Mouse (Mus musculus) intestine, embryonic 15.5 days (tissue): ENCODE data around the gene Slc35g2. TPM values are rescaled to one million over a fixed set of nuclear protein-coding genes. Genes with fewer than 3 reads are reported as not detected.
A peak's percentile ranks its signal among the peaks of the same experiment; 100 is the strongest.

ENCODE experiments used
- ATAC-seq: fragments of 200-750 bp; cut with Nextera tagmentation; 2 replicates; pipeline ENCODE4 v1.8.0; 2017; ENCODE audit warnings: moderate TSS enrichment, moderate library complexity
- H3K27ac ChIP-seq: fragments of 300-500 bp; sonication (generic); 2 replicates; pipeline ENCODE4 v1.5.1; 2015; ENCODE audit warnings: mild to moderate bottlenecking, inconsistent platforms
- H3K27me3 ChIP-seq: fragments of 300-500 bp; sonication (generic); replicated peaks from 2 replicates; pipeline ENCODE4 v1.6.1; 2015; ENCODE audit warnings: inconsistent platforms
- H3K36me3 ChIP-seq: fragments of 300-500 bp; sonication (generic); 2 replicates; pipeline ENCODE4 v1.6.1; 2015; ENCODE audit warnings: inconsistent platforms
- H3K4me1 ChIP-seq: fragments of 300-500 bp; sonication (generic); replicated peaks from 2 replicates; pipeline ENCODE4 v1.6.1; 2015; ENCODE audit warnings: inconsistent platforms
- H3K4me2 ChIP-seq: fragments of 300-500 bp; sonication (generic); replicated peaks from 2 replicates; pipeline ENCODE4 v1.6.1; 2015; ENCODE audit warnings: mild to moderate bottlenecking, inconsistent platforms
- H3K4me3 ChIP-seq: fragments of 300-500 bp; sonication (generic); replicated peaks from 2 replicates; pipeline ENCODE4 v1.5.1; 2015; ENCODE audit warnings: inconsistent platforms
- H3K9ac ChIP-seq: fragments of 300-500 bp; sonication (generic); 2 replicates; pipeline ENCODE4 v1.6.1; 2015; ENCODE audit warnings: inconsistent platforms
- H3K9me3 ChIP-seq: fragments of 300-500 bp; sonication (generic); 2 replicates; pipeline ENCODE4 v1.6.1; 2016; ENCODE audit warnings: inconsistent platforms
- WGBS: fragments of 180-500 bp; shearing (Covaris S2); methylation state at CpG from one replicate; pipeline ENCODE4 v1.1.7; 2015; 5-methylcytosine and 5-hydroxymethylcytosine counted together
- polyA plus RNA-seq: library from polyadenylated mRNA; unstranded; fragments of >200 nt; fragmentation: Nextera tagmentation; extraction: Ambion mirVana; gene quantifications from 2 replicates; pipeline ENCODE4 v1.2.1, GENCODE M21; 2015

Gene Slc35g2
- polyA plus RNA-seq: 3.8 and 4.8 TPM in 2 replicates

DNA sequence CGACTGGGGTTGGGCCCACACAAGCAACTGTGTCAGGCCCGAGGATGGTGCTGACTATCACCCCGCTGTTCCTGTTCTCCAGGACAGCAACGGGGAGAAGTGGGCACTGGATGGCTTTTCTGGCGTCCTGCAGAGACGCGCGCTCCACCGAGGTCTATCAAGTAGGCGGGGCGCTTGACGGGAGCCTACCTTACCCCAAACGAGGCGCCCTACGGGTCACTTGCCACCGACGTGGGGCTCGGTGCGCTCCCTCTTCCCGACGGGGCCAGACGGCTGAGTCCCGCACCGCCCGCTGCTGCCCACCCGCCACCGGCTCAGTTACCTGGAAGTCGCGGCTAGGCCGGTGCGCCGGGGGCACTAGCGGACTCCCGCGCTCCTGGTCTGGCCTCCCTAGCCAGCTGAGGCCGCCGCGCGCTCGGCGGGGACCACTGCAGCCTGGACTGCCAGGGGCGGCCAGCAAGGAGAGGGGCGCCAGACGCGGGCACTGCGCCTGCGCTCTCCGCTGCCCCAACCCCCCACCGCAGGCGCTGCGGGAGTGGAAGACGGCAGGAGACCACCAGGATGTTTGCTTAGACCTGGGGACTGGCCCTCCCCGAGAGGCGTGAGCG lies at the start of gene Slc35g2:
Gene Slc35g2 (minus strand): TSS at position 465 of the 608 bp plus-strand sequence.
- Histone ChIP-seq H3K9me3 (no peaks in the 10 kb centered on the region), H3K4me1 (peaks cover 4% of the 10 kb centered on the region; the same call in 1 of the 2 replicates), H3K4me3 (peak within 1 kb of the TSS; percentile 75), H3K36me3 (no peaks in the 10 kb centered on the region), H3K4me2 (peak within 1 kb of the TSS; percentile 94), H3K27ac (no peak within 1 kb of the TSS), H3K9ac (peak within 1 kb of the TSS; percentile 56), H3K27me3 (no peaks in the 10 kb centered on the region)
- peak; percentile 89 for ATAC-seq
- WGBS: under 1% methylated on average over 55 of the region's 55 CpGs

GRCm38 (mm10) chr9:100616947-100617346 lies 46.1 kb upstream of the Slc35g2 start:
- Histone ChIP-seq H3K27ac (no peak overlapping the region), H3K36me3 (no peaks in the 10 kb centered on the region), H3K9ac (no peak overlapping the region), H3K9me3 (no peaks in the 10 kb centered on the region), H3K4me3 (no peak overlapping the region), H3K27me3 (no peaks in the 10 kb centered on the region), H3K4me2 (peak overlapping the region; percentile 28; the same call in 1 of the 2 replicates), H3K4me1 (peaks cover 4% of the 10 kb centered on the region; the same call in 1 of the 2 replicates)
- WGBS: 39% methylated on average over 11 of the region's 11 CpGs
- ATAC-seq: no peak

GRCm38 (mm10) chr9:100613501-100614071 lies 42.7 kb upstream of the Slc35g2 start:
- no peak overlapping the region for H3K27ac ChIP-seq
- WGBS: 90% methylated on average over 3 of the region's 3 CpGs
- H3K4me1 ChIP-seq: peaks cover 4% of the 10 kb centered on the region; the same call in 1 of the 2 replicates
- H3K9ac ChIP-seq: no peak overlapping the region
- ATAC-seq: no peak
- no peak overlapping the region for H3K4me3 ChIP-seq
- no peaks in the 10 kb centered on the region for H3K27me3 ChIP-seq
- no peaks in the 10 kb centered on the region for H3K36me3 ChIP-seq
- H3K4me2 ChIP-seq: no peak overlapping the region
- no peaks in the 10 kb centered on the region for H3K9me3 ChIP-seq

GRCm38 (mm10) chr9:100605985-100606554 lies 35.2 kb upstream of the Slc35g2 start:
- Histone ChIP-seq H3K4me2 (no peak overlapping the region), H3K4me1 (no peaks in the 10 kb centered on the region), H3K27me3 (no peaks in the 10 kb centered on the region), H3K9me3 (no peaks in the 10 kb centered on the region), H3K36me3 (no peaks in the 10 kb centered on the region), H3K9ac (no peak overlapping the region), H3K4me3 (no peak overlapping the region), H3K27ac (no peak overlapping the region)
- ATAC-seq: no peak
- 29% methylated on average over 7 of the region's 7 CpGs for WGBS

DNA sequence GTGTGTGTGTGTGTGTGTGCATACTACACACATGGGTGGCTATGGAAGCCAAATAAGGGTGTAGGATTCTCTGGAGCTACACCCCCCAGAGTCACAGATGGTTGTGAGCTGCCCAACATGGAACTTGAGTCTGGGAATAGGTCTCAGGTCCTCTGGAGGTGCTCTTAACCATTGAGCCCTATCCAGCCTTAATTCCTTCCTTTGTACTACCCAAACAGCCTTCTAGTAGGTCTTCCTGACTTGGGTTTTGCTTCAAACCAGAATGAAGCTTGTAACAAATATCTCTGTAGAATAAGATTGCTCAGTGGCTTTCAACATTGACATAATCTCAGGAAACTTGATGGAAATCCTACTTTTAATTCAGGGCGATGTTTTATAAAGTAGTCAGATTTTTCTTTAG lies 34.6 kb upstream of the Slc35g2 start:
- Histone ChIP-seq H3K27ac (no peak overlapping the region), H3K27me3 (no peaks in the 10 kb centered on the region), H3K4me1 (no peaks in the 10 kb centered on the region), H3K9ac (no peak overlapping the region), H3K4me2 (no peak overlapping the region), H3K36me3 (no peaks in the 10 kb centered on the region), H3K9me3 (no peaks in the 10 kb centered on the region), H3K4me3 (no peak overlapping the region)
- WGBS: 78% methylated on average over 1 of the region's 1 CpGs
- ATAC-seq: no peak

- Histone ChIP-seq H3K36me3 (no peaks in the 10 kb centered on the region), H3K4me3 (no peak overlapping the region), H3K27me3 (no peaks in the 10 kb centered on the region), H3K27ac (no peak overlapping the region), H3K4me1 (no peaks in the 10 kb centered on the region), H3K9ac (no peak overlapping the region), H3K4me2 (no peak overlapping the region), H3K9me3 (no peaks in the 10 kb centered on the region)
- no peak for ATAC-seq
- WGBS: 78% methylated on average over 5 of the region's 5 CpGs
These were observed 32.3 kb upstream of the Slc35g2 start for GRCm38 (mm10) chr9:100603156-100603555.

GRCm38 (mm10) chr9:100602130-100602529 lies 31.2 kb upstream of the Slc35g2 start:
- no peak for ATAC-seq
- Histone ChIP-seq H3K27me3 (no peaks in the 10 kb centered on the region), H3K27ac (no peak overlapping the region), H3K36me3 (no peaks in the 10 kb centered on the region), H3K9me3 (no peaks in the 10 kb centered on the region), H3K4me3 (no peak overlapping the region), H3K9ac (no peak overlapping the region), H3K4me2 (no peak overlapping the region), H3K4me1 (no peaks in the 10 kb centered on the region)
- 84% methylated on average over 1 of the region's 1 CpGs for WGBS

DNA sequence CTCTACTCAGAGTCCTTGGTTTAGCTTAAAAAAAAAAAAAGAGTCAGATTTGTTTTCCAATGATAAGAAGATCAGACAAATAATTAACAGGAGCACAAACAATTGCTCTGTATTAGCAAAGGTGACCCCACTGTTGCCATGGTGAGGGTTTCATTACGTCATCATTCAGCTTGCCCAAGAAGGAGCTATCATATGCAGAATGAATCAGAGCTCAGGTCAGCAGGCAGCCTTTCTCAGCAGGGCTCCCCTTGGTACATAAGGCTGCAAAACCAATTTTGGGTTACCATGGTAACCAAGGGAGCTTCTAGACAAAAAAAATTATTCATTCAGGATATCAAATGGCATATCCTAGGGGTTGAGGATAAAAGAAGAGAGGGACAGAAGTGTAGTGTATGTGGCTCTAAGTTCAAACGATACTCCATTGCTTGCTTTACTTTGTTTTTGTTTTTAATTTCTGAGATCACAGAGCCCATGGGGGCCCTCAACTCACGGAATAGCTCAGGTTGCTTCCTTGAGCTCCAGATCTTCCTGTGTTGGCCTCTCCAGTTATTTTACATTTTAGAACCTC lies 29.0 kb upstream of the Slc35g2 start:
- 70% methylated on average over 3 of the region's 3 CpGs for WGBS

DNA sequence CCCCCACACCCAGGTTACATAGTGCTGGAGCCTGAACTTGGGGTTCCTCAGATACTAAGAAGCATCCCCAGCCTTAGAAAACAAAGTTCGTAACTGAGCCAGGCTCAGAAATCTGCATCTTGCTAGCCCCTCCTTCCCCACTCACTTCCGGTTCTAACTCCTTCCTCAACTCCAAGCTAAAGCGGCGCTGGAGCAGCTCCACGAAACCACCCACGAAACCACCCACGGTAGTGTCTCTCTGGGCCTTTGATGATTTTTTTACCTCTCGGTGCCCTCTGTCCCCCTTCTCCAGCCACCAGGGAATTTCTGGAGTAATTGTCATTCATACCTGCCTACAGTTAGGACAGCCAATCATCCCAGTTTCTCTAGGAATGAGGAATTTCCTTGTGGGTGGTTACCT lies 26.7 kb upstream of the Slc35g2 start, which contains the start of gene Stag1:
Gene Stag1 (plus strand): TSS at position 253 of the 400 bp plus-strand sequence.
- H3K9ac ChIP-seq: no peak within 1 kb of the TSS
- H3K9me3 ChIP-seq: no peaks in the 10 kb centered on the region
- no peak within 1 kb of the TSS for H3K4me2 ChIP-seq
- WGBS: 84% methylated on average over 8 of the region's 8 CpGs
- no peak for ATAC-seq
- no peak within 1 kb of the TSS for H3K27ac ChIP-seq
- no peaks in the 10 kb centered on the region for H3K36me3 ChIP-seq
- no peak within 1 kb of the TSS for H3K4me3 ChIP-seq
- H3K4me1 ChIP-seq: no peaks in the 10 kb centered on the region
- H3K27me3 ChIP-seq: no peaks in the 10 kb centered on the region

More for the DNA sequence above, 29.0 kb upstream of the Slc35g2 start:
- Histone ChIP-seq H3K27me3 (no peaks in the 10 kb centered on the region), H3K27ac (no peak overlapping the region), H3K9me3 (no peaks in the 10 kb centered on the region), H3K9ac (no peak overlapping the region), H3K4me1 (no peaks in the 10 kb centered on the region), H3K4me3 (no peak overlapping the region), H3K4me2 (no peak overlapping the region), H3K36me3 (no peaks in the 10 kb centered on the region)
- no peak for ATAC-seq

GRCm38 (mm10) chr9:100596317-100596716 lies 25.4 kb upstream of the Slc35g2 start:
- Histone ChIP-seq H3K27me3 (no peaks in the 10 kb centered on the region), H3K9me3 (no peaks in the 10 kb centered on the region), H3K27ac (no peak overlapping the region), H3K9ac (no peak overlapping the region), H3K4me2 (no peak overlapping the region), H3K4me3 (no peak overlapping the region), H3K4me1 (no peaks in the 10 kb centered on the region), H3K36me3 (no peaks in the 10 kb centered on the region)
- no peak for ATAC-seq
- WGBS: 88% methylated on average over 8 of the region's 8 CpGs

DNA sequence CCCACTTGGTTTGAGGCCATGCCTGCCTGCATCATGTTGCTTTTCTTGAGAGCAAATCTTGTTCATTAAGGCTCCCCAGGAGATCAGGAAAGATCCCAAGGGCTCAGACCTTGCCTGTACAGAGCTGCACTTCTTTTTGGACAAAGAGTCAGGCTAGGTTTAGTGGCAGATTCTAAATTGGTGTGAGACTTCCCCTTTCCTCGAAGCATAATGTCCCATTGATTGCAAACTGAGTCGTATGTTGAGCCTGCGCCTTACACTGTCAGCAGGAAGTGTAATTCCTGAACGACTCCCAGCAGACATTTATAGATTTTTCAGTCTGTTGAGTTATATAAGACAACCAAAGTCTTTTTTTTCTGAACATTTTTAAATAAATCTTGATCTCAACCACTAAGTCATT lies 19.6 kb upstream of the Slc35g2 start:
- no peak overlapping the region for H3K4me3 ChIP-seq
- H3K36me3 ChIP-seq: no peaks in the 10 kb centered on the region
- H3K27me3 ChIP-seq: no peaks in the 10 kb centered on the region
- no peak overlapping the region for H3K4me2 ChIP-seq
- H3K9ac ChIP-seq: no peak overlapping the region
- H3K9me3 ChIP-seq: no peaks in the 10 kb centered on the region
- H3K4me1 ChIP-seq: no peaks in the 10 kb centered on the region
- ATAC-seq: no peak
- 61% methylated on average over 4 of the region's 4 CpGs for WGBS
- H3K27ac ChIP-seq: no peak overlapping the region

- no peaks in the 10 kb centered on the region for H3K27me3 ChIP-seq
- peak overlapping the region; percentile 16; the same call in 1 of the 2 replicates for H3K4me2 ChIP-seq
- no peak overlapping the region for H3K4me3 ChIP-seq
- H3K27ac ChIP-seq: 0 out of 2 replicates have a peak overlapping the region, but pooled peaks have one; percentile 11
- peaks cover 17% of the 10 kb centered on the region; the same call in 1 of the 2 replicates for H3K4me1 ChIP-seq
- H3K9ac ChIP-seq: no peak overlapping the region; the same call in 1 of the 2 replicates
- WGBS: 43% methylated on average over 4 of the region's 4 CpGs
- no peaks in the 10 kb centered on the region for H3K36me3 ChIP-seq
- no peaks in the 10 kb centered on the region for H3K9me3 ChIP-seq
- no peak for ATAC-seq
These were observed 13.1 kb upstream of the Slc35g2 start for GRCm38 (mm10) chr9:100584031-100584430.
